Mouse (Mus musculus) frontal cortex, postnatal 14 days (tissue): ENCODE measurements at regions not wholly inside any gene's neighbourhood (a gene's known extent, or its start where the extent isn't known, plus 50 kb on each side); places are given as distances from the start of the nearest gene placed in this dataset.

Experiments
- DNase-seq, 2 experiments: peaks; one replicate each; pipeline ENCODE4 v3.0.0; 2022; ENCODE audit warnings: low spot score in 2 of 2

- DNase-seq = no peak
Observed at GRCm38 (mm10) chr2:45493656-45494055, 376.5 kb upstream of the Zeb2 start.

GRCm38 (mm10) chr2:45486530-45486929 is 369.3 kb upstream of the Zeb2 start:
- DNase-seq = no peak

- DNase-seq = no peak
Observed at GRCm38 (mm10) chr2:45485477-45485876, 368.3 kb upstream of the Zeb2 start.

GRCm38 (mm10) chr2:45480671-45481070 is 363.5 kb upstream of the Zeb2 start:
- DNase-seq = no peak

- no peak for DNase-seq
Observed at GRCm38 (mm10) chr2:45475996-45476395, 358.8 kb upstream of the Zeb2 start.

- DNase-seq = no peak
Observed at GRCm38 (mm10) chr2:45464306-45464705, 347.1 kb upstream of the Zeb2 start.

GRCm38 (mm10) chr2:45459410-45459809 is 342.2 kb upstream of the Zeb2 start:
- no peak for DNase-seq

- no peak for DNase-seq
Observed at GRCm38 (mm10) chr2:45454811-45455210, 337.6 kb upstream of the Zeb2 start.

- no peak for DNase-seq
Observed at GRCm38 (mm10) chr2:45439146-45439545, 322.0 kb upstream of the Zeb2 start.

- DNase-seq = no peak
Observed at GRCm38 (mm10) chr2:45438739-45439138, 321.5 kb upstream of the Zeb2 start.

GRCm38 (mm10) chr2:45435261-45435980 is 318.2 kb upstream of the Zeb2 start:
- no peak for DNase-seq

GRCm38 (mm10) chr2:45434789-45435188 is 317.6 kb upstream of the Zeb2 start:
- DNase-seq = no peak

- no peak for DNase-seq
Observed at GRCm38 (mm10) chr2:45434169-45434568, 317.0 kb upstream of the Zeb2 start.

- DNase-seq = no peak
Observed at GRCm38 (mm10) chr2:45431366-45431765, 314.2 kb upstream of the Zeb2 start.

GRCm38 (mm10) chr2:45421774-45422173 is 304.6 kb upstream of the Zeb2 start:
- no peak for DNase-seq

- no peak for DNase-seq
Observed at GRCm38 (mm10) chr2:45408136-45408535, 290.9 kb upstream of the Zeb2 start.

GRCm38 (mm10) chr2:45389902-45390492 is 272.8 kb upstream of the Zeb2 start:
- no peak for DNase-seq

- DNase-seq = no peak
Observed at GRCm38 (mm10) chr2:45371268-45371667, 254.1 kb upstream of the Zeb2 start.

GRCm38 (mm10) chr2:45370615-45370968 is 253.4 kb upstream of the Zeb2 start:
- no peak for DNase-seq

- no peak for DNase-seq
Observed at GRCm38 (mm10) chr2:45369914-45370614, 252.9 kb upstream of the Zeb2 start.

GRCm38 (mm10) chr2:45369432-45369831 is 252.2 kb upstream of the Zeb2 start:
- no peak for DNase-seq

- DNase-seq = no peak
Observed at GRCm38 (mm10) chr2:45367436-45368193, 250.4 kb upstream of the Zeb2 start.
